Mouse (Mus musculus) monocyte, adult 5-6 weeks (primary cell): ENCODE data around the gene Ash1l. TPM values are rescaled to one million over a fixed set of nuclear protein-coding genes. Genes with fewer than 3 reads are reported as not detected.

ENCODE experiments used
- ATAC-seq: fragments of 153-309, 156-312 bp; replicated peaks from 2 replicates; pipeline ENCODE4 v1.8.0; 2017; ENCODE audit warnings: mild to moderate bottlenecking; ENCODE audit not compliant: low TSS enrichment, insufficient number of reproducible peaks, severe bottlenecking, poor library complexity, low FRiP score
- total RNA-seq: library from RNA; stranded (forward); fragments of 200-1000, 200-491, 200-594 nt; gene quantifications from 3 replicates; pipeline ENCODE4 v1.2.3, GENCODE M21; 2017

Ash1l gene
- 40.6 to 78.1 TPM (median 41.7 TPM) in 3 replicates for total RNA-seq

DNA sequence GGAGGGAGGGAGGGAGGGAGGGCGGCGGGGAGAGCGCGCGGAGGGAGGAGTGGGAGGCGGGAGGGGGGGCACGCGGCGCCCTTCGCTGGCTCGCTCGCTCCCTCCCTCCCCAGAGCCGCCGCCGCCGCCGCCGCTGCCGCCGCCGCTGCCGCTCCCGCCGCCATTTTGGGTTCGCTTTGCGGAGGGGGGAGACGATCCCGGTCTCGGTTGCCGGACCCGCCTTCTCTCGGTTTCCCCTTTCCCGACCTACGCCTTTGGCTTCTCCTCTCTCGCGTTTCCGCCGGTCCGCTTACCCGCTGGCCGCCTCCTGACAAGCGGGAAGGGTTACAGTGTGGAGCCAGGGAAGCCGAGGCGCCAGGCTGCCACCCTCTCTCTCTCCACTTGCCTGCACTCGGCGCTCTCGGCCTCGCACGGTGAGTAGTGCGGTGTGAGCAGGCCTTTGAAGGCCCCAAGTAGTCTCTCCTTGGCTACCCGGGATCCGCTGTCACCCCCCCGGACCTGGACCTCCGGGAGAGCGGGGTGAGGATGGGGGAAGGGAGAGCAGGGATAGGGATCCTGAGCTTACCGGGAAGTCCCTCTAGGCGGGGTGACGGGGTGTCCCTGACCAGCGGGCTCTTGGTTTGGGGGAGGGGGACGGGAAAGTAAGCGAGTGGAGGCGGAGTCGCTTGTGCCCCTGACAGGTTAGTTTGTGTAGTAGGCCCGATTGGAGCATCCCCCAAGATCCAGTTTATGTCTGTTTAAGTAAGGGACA is at the start of gene Ash1l, which contains the start of gene Dap3:
Gene Ash1l (plus strand): TSS at position 47 of the 751 bp plus-strand sequence.
Gene Dap3 (minus strand): TSS at position 606 of the 751 bp plus-strand sequence.
- ATAC-seq, result peak; percentile 84

DNA sequence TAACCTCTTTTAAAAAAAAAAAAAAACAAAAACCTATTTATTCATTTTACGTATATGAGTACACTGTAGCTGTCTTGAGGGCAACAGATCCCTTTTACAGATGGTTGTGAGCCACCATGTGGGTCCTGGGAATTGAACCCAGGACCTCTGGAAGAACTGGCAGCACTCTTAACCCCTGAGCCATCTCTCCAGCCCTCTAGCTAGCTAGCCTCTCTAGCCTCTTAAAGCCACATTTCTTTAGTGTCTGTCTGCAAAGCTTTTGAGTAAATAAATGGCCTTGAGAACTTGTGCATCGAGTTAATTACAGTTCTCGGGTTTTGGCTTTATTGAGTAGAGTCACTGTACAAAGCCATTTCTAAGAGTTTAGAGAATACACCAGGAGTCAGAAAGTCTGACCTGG is 45.6 kb upstream of the Ash1l start:
- no peak for ATAC-seq

DNA sequence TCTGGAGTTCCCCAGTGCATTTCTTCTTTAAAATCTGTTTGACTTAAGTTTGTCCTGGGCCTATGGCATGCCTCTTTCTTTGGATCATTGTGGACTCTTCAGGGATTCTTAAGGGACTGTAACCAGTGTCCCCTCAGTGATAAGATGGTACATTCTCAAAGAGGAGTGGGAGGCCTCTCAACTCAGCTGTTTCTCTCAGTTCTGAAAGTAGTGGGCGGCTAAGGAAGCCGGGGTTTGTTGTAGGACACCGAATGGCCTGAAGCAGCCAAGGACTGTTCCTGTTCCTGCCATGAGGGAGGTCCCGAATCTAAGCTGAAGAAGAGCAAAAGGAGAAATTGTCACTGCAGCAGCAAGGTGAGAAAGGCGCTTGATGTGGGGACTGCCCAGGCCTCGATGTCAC is 45.2 kb upstream of the Ash1l start:
- no peak for ATAC-seq

DNA sequence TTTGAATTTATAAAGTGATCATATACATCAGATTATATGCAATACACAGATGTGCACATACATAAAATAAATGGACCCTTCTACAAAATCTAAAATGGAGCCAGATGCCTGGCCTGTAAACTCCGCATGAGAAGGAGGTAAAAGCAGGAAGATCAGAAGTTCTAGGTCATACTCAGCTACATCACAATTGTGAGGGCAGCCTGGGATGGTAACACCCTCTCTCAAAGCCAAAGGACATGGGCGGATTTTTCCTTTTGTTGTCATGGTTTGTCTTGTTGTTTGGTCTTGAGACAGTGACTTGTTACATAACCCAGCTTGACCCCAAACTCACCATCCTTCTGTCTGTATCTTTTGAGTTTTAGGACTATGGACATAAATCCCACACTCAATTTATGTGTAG is 44.7 kb upstream of the Ash1l start:
- no peak for ATAC-seq

DNA sequence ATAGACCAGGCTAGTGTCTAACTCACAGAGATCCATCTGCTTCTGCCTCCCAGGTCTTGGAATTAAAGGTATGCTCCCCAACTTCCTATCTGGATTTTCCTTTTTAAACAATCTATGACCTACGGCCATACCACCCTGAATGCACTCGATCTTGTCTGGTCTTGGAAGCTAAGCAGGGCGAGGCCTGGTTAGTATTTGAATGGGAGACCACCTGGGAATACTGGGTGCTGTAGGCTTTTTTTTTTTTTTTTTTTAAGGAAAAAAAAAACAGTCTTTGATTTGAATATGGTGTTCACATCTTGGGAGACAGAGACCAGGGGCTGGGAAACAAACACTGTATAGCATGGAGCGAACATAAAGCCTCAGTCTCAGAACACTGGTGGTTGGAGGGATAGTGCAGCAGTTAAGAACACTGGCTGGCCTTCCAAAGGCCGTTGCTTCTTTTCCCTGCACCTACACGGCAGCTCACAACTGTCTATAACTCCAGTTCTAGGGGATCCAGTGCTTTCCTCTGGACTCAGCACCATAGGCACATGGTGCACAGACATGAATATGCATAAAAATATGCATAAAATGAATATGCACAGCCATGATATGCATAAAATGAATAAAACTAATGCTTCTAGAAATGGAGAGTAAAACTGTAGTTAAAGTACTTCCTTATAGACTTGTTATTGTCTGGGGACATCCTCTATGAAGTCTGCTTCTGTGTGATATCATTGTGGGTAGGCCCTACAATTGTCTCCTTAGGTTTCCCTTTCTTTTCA is 43.8 kb upstream of the Ash1l start:
- ATAC-seq, result no peak

DNA sequence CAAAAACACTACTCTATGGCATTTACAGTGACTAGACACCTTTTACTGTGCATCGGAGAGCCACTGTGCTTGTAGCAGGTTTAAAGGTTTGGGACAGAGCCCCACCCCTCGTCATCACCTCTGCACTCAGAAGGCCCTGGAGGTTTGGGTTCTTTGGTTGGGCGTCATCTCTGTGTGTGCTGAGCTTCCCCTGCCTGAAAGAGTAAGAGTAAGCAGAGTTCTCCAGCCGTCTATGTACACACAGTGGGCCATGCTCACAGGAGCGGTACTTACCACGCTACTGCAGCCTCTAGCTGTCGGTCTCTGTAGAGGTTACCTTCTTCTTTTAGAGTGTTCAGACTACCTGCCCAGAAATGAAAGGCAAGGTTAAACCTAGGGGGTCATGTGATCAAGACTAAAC is 37.8 kb upstream of the Ash1l start:
- ATAC-seq, result no peak

DNA sequence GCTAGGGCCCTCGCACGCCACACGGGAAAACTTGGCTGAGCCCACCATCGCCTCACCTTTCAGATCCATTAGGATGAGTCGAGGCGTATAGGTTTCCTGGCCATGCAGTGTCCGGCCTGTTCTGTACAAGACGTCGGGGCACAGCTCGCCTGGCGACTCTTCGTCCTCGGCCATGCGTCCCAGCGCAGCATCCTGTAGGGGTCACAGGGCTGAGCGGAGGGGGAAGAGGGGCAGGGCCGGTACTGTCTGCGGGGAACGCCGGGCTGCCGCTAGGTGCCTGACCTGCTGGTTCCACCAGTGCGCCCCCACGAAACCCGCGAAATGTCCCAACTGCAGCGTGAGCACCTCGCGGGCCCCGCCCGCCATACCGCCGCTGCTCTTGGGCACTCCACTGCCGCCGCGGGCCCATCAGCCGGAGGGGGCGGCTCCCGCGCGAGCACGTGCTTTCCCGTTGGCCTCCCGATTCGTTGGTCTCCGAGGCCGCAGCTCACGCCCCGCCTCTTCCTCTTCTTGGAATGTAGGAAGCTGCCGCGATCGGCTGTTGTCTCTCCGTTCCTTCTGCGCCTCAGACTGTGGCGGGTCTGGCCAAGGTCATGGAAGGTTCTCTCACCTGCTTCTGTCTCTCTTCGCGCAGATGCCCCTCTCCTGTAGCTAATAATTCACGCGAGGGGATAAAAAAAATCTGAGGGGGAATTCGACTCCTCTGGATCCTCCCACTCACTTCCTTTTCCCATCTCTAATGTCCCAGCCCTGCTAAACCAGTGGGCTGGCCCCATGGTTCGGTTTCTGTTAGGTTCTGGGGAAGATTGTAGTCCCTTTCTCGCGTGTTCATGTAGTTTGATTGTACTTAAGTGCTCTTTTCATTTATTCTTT is 36.7 kb upstream of the Ash1l start, which contains the start of gene Msto1:
Gene Msto1 (minus strand): TSS at position 489 of the 873 bp plus-strand sequence.
- peak; percentile 95 for ATAC-seq

DNA sequence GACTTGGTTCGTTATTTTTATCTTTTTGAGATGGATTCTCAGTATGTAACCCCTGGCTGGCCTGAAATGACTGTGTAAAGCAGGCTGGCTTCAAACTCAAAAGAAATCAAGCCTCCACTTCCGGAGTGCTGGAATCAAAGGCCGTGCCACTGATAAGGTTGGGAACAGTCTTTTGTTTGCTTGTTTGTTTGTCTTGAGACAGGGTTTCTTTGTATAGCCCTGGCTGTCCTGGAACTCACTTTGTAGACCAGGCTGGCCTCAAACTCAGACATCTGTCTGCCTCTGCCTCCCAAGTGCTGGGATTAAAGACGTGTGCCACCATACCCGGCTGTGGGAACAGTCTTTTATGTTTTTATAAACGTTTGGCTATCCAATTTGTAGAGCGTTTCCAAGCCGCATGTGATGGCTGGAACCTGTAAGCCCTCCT is 36.0 kb upstream of the Ash1l start:
- ATAC-seq, result no peak

DNA sequence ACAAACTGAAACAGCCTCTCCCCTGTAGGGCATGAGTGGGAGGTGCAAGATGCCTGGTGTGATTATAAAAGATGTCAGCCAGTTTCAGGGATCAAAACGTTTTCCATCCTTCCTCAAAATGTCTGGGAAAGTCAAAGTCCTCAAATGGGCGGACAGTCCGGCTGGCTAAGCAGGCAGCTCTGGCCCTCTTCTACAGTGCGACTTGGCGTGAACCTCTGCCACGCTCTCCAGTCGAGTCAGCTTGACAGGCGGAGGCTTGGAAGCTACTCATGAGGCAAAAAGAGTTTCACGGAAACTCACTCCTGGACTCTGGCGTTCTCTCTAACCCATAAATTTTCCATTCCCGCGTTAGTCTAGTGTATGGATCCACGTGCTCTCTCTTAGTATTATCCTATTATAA is 31.4 kb upstream of the Ash1l start:
- ATAC-seq, result no peak

DNA sequence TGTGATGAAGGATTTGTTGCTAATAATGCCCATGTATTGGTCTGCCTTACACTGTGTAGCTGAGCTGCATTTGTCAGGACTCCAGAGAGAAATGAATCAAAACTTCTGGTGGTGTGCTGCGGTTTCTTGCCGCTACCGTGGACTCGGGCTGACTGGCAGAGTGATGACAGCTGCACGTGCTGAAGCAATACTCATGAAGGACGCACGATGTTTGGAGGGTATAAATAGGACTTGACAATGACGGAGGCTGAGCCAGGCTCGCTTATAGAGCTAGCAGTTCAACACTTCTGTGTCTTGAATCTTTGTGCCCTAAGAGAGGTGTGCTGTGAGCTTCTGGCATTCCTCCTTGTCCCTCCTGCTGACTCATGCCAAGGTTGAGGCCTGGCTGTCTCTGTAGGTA is 29.0 kb upstream of the Ash1l start:
- no peak for ATAC-seq

DNA sequence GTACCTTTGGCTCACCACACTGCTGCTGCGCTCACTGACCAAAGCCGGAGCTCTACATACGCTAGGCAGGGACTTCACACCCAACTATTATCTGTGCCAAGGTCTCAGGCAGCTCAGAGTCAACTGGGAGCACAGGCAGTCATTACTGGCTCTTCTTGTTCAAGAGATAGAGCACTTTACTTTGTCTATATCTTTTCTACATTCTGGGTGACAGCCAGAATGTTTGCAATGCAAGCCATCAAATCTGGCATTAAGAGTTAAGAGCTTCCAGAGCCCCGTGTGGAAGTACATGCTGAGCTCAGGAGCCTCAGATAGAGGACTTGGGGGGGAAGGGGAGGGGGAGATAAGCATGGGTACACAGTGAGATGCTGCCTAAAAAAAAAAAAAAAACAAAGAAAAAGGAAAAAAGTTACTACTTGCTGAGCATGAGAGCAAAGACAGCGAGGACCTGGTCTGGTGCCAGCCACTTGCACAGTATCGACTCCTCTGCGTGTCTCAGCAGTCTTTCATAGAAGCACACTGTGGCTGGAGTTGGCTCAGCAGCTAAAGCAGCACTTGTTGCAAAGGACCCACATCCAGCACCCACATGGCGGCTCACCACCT is 26.3 kb upstream of the Ash1l start:
- ATAC-seq, result no peak

DNA sequence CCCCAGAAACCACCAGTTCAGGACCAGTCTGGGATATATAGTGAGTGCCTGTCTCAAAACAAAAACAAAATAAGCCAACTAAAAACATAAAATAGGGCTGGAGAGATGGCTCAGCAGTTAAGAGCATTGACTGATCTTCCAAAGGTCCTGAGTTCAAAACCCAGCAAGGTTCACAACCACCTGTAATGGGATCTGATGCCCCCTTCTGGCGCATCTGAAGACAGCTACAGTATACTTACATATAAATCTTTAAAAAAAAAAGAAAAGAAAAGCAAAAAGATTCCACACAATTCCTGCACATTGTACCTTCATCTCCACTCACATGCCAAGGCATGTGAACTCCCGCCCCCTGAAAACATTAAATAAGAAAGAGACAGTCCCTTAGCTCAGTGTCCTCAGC is 24.8 kb upstream of the Ash1l start:
- no peak for ATAC-seq

DNA sequence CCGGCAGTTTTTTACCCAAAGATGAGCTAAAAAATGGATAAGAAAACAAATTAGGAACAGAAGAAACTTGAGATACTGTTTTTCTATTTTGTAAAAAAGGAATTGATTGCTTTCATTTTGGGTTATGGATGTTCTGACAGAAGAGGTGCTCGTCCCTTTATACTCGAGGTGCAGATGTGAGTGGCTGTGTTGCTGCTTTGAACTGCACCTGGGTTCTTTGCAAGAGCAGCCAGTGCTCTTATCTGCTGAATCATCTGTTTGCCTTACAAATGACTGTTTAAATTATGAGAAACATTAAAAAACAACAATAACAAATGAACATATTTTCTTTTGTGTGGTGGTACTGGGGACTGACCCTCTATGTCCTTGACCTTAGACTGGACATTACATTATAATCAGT is 20.9 kb upstream of the Ash1l start:
- ATAC-seq, result no peak

DNA sequence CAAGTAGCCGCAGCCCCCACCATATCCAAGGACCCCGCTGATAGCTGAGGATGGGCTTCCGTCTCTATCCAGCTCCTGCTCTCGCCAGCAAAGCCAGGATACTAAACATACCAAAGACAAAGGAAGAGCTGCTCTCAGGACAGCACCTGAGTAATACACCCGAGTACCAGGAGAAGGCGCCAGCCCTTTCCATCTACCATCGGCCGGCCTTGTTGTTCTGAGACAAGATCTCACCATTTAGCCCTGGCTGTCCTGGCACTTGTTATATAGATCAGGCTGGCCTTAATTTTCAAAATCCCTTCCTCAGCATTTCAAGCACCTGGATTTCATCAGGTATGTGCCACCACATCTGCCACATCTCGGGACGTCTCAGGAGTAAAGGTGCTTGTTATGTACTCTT is 11.4 kb upstream of the Ash1l start:
- no peak for ATAC-seq

DNA sequence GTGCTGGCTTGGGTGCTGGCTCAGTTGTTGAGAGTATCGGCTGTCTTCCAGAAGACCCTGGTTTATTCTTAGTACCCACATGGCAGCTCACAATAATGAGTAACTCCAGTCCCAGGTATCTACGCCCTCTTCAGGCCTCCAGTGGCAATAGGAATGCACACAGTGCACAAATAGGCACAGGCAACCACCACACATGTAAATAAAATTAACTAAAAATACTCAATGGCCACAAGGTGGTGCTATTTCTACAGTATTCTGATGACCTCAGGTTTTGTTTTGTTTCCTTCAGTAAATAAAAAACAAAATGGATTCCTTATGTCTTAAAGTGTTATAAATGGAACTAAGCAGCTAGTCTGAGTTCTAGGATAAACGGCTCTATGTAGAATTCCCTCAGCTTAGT is 10.7 kb upstream of the Ash1l start:
- ATAC-seq, result peak; percentile 82

DNA sequence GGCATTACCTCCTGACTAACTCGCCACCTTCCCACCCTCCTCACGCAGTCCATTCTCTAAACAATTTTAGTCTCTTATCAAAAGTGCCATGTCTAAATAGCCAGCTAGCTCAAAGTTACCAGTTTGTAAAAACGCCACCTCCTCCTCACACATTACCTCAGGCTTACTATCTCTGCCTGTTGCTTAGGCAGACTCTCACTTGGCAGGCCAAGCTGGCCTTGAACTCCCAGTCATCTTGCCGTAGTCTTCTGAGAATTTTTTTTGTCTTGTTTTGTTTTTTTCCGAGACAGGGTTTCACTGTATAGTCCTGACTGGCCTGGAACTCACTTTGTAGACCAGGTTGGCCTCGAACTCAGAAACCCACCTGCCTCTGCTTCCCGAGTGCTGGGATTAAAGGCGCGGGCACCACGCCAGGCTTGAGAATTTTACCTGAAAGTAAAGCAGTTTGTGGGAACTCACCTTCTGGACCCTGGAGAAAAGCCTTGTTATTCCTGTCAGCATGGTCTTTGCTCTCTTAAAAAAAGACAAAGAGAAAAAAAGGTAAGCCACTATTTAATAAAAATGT is 8.0 kb upstream of the Ash1l start:
- ATAC-seq, result no peak

DNA sequence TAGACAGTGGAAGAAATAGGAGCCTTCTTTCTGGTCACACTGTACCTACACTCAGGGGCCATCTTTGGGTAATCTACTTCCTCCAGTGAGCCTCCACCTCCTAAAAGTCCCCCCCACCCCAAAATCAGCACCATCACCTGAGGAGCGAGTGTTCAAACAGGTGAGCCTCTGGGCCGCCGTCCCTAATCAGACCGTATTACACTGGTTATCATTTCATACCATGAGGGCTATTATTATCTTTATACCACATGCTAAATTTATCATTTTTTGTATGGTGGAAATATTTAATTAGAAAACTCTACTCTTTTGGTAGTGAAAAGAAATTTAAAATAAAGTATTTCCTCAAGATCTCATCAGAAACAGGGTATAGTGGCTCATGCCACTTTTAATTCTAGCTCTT is 6.3 kb upstream of the Ash1l start:
- ATAC-seq, result no peak

DNA sequence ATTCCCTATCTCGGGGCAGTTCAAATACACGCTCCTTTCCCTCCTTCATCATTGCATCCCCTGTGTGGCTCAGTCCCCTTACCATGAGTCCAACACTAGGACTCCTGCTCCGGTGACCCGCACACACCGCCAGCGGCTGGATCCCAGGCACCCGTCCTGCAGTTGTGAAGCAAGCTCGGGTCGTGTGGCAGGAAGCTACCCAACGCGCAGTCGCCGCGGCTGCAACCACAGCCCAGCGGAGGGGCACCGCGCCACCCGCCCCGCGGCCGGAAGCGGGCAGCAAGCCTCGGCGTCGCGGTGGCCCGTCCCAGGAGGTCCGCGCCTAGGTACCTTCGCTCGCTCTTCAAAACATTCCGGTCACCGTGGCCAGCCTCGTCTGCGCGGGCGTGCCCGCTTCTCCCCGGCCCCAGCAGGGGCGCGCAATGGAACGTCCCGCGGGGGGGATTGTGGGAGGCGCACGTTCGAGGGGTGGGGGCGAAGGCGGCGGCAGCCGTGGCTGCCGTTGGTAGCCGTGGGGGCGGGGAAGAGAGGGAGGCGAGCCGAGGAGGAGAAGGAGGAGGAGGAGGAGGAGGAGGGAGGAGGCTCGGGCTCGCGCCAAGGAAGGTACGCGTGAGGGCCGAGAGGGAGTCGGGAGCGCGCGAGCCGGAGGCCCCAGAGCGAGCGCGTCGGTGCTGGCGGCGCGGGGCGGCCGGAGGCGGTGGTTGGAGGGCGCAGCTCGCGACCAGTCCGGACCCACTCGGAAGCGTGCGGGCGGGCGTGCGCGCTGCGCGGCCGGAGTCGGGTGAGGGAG is 441 bp upstream of the Ash1l start:
- peak; percentile 73 for ATAC-seq
